Mouse (Mus musculus): ENCODE data around the gene Gm49361. TPM values are rescaled to one million over a fixed set of nuclear protein-coding genes. Genes with fewer than 3 reads are reported as not detected.

Gm49361 gene
- polyA plus RNA-seq, 1 experiment: not detected

DNA sequence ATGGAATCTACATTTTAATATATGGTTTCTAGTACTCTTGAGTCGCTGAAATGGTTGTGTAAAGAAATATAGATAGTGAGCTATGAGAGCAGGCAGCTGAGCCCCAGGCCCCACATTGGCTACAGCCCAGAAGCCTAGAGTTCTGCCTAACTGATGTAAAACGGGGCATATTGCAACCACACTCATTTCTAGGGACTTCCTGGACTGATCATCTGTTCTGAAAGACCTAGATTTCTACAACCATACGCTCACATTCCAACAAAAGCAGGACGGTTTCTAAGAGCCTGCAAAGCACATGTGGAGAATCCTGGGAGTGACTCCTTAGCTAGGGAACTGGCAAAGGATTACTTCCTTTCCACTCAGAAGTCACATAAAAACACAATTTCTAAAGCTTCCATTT is 9.8 kb downstream of the Gm49361 start:
- Histone ChIP-seq H3ac (ENCODE audit: control insufficient read depth, insufficient read length) (no peak overlapping the region), H3K36me3 (ENCODE audit: control insufficient read depth, insufficient read depth) (peaks cover 5% of the 10 kb centered on the region), H3K4me2 (ENCODE audit: low read depth) (no peak overlapping the region), H3K27me3 (ENCODE audit: control insufficient read depth, insufficient read depth, insufficient read length) (no peaks in the 10 kb centered on the region), H3K79me2 (ENCODE audit: control insufficient read depth, insufficient read depth) (peaks cover 84% of the 10 kb centered on the region), H3K4me3 (no peak overlapping the region)
- TF ChIP-seq REST (IDR thresholded peaks at IDR 0.05; ENCODE audit: insufficient read depth, insufficient read length) (no peak), USF1 (IDR thresholded peaks at IDR 0.05; ENCODE audit: low read depth) (no peak), TCF12 (IDR thresholded peaks at IDR 0.05; ENCODE audit: insufficient read depth, poor library complexity, severe bottlenecking) (no peak)

DNA sequence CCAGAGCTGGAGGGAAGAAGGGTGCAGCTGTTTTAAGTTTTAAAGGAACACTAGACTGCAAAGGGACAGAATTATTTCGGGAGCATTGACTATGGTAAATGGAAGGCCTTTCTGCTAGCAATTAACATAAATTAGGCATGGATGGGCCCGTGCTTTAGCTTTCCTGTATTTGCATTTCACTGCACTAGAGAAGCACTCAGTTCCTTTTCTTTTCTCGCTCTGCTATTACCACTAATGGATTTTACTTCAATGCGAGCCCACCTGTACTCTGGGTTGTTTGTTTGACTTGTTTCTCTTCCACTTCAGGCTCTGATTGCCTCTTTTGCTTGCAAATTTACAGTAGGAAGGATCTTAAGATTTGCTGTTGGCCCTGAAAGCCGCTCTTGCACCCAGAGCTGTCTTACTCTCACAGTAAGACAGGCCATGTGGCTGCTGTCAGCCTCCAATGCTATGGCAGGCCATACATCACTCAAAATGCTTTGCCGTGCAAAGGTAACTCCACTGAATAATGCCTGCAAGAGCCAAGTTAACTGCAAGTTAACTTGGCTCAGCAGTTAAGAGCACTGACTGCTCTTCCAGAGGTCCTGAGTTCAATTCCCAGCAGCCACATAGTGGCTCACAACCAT is 13.1 kb downstream of the Gm49361 start:
- no peak for TF ChIP-seq MAX (IDR thresholded peaks at IDR 0.05; ENCODE audit: low read depth)
- Histone ChIP-seq H3ac (ENCODE audit: control insufficient read depth, insufficient read length) (no peak overlapping the region), H3K27me3 (ENCODE audit: control insufficient read depth, insufficient read depth, insufficient read length) (no peaks in the 10 kb centered on the region), H3K36me3 (ENCODE audit: control insufficient read depth, insufficient read depth) (peaks cover 5% of the 10 kb centered on the region), H3K4me2 (ENCODE audit: low read depth) (no peak overlapping the region), H3K4me3 (no peak overlapping the region), H3K79me2 (ENCODE audit: control insufficient read depth, insufficient read depth) (peaks cover 72% of the 10 kb centered on the region)

- Histone ChIP-seq H3K4me2 (ENCODE audit: low read depth) (peak overlapping the region; percentile 55), H3K36me3 (ENCODE audit: control insufficient read depth, insufficient read depth) (peaks cover 5% of the 10 kb centered on the region)
- TF ChIP-seq E2F4 (IDR thresholded peaks at IDR 0.05; ENCODE audit: insufficient read depth) (no peak), MYOD1 (IDR thresholded peaks at IDR 0.05; ENCODE audit: control insufficient read depth in 1 of 3, insufficient read length in 2 of 3, low read depth in 2 of 3) (no peak), SRF (IDR thresholded peaks at IDR 0.05; ENCODE audit: control insufficient read depth, insufficient read length, low read depth) (no peak), TCF3 (IDR thresholded peaks at IDR 0.05; ENCODE audit: insufficient read length, low read depth) (no peak), MYOG (IDR thresholded peaks at IDR 0.05; ENCODE audit: control insufficient read depth in 1 of 3, insufficient read depth in 1 of 3, insufficient read length in 2 of 3, low read depth in 2 of 3) (no peak), POLR2A (IDR thresholded peaks at IDR 0.05; ENCODE audit: insufficient read length, low read depth) (no peak), MAX (IDR thresholded peaks at IDR 0.05; ENCODE audit: low read depth) (no peak), REST (IDR thresholded peaks at IDR 0.05; ENCODE audit: insufficient read depth, insufficient read length) (no peak), TCF12 (IDR thresholded peaks at IDR 0.05; ENCODE audit: insufficient read depth, poor library complexity, severe bottlenecking) (no peak), USF1 (IDR thresholded peaks at IDR 0.05; ENCODE audit: low read depth) (no peak)
Measured at GRCm38 (mm10) chr14:57730527-57730926, 15.4 kb downstream of the Gm49361 start.

GRCm38 (mm10) chr14:57729975-57730499 is 15.9 kb downstream of the Gm49361 start:
- Histone ChIP-seq H3K27me3 (ENCODE audit: control insufficient read depth, insufficient read depth, insufficient read length) (no peaks in the 10 kb centered on the region), H3K36me3 (ENCODE audit: control insufficient read depth, insufficient read depth) (peaks cover 5% of the 10 kb centered on the region), H3K4me3 (no peak overlapping the region), H3K4me2 (ENCODE audit: low read depth) (peak overlapping the region; percentile 55), H3ac (ENCODE audit: control insufficient read depth, insufficient read length) (no peak overlapping the region), H3K79me2 (ENCODE audit: control insufficient read depth, insufficient read depth) (peaks cover 68% of the 10 kb centered on the region)
- no peak for TF ChIP-seq POLR2AphosphoS2 (IDR thresholded peaks at IDR 0.05; ENCODE audit: insufficient read length, low read depth)
- no peak for TF ChIP-seq E2F4 (IDR thresholded peaks at IDR 0.05; ENCODE audit: insufficient read depth)
- TF ChIP-seq MYOD1 (IDR thresholded peaks at IDR 0.05; ENCODE audit: control insufficient read depth in 1 of 3, insufficient read length in 2 of 3, low read depth in 2 of 3): no peak
- TF ChIP-seq REST (IDR thresholded peaks at IDR 0.05; ENCODE audit: insufficient read depth, insufficient read length): no peak
- no peak for TF ChIP-seq MAX (IDR thresholded peaks at IDR 0.05; ENCODE audit: low read depth)
- no peak for TF ChIP-seq CEBPB (IDR thresholded peaks at IDR 0.05; ENCODE audit: insufficient read depth, poor library complexity, severe bottlenecking)
- TF ChIP-seq MYOG (IDR thresholded peaks at IDR 0.05; ENCODE audit: control insufficient read depth in 1 of 3, insufficient read depth in 1 of 3, insufficient read length in 2 of 3, low read depth in 2 of 3): no peak
- TF ChIP-seq SRF (IDR thresholded peaks at IDR 0.05; ENCODE audit: control insufficient read depth, insufficient read length, low read depth): no peak
- TF ChIP-seq TCF3 (IDR thresholded peaks at IDR 0.05; ENCODE audit: insufficient read length, low read depth): no peak
- TF ChIP-seq POLR2A (IDR thresholded peaks at IDR 0.05; ENCODE audit: insufficient read length, low read depth): no peak
- TF ChIP-seq TCF12 (IDR thresholded peaks at IDR 0.05; ENCODE audit: insufficient read depth, poor library complexity, severe bottlenecking): no peak
- TF ChIP-seq USF1 (IDR thresholded peaks at IDR 0.05; ENCODE audit: low read depth): no peak

More at GRCm38 (mm10) chr14:57730527-57730926, 15.4 kb downstream of the Gm49361 start:
- Histone ChIP-seq H3ac (ENCODE audit: control insufficient read depth, insufficient read length) (no peak overlapping the region), H3K27me3 (ENCODE audit: control insufficient read depth, insufficient read depth, insufficient read length) (no peaks in the 10 kb centered on the region), H3K4me3 (no peak overlapping the region), H3K79me2 (ENCODE audit: control insufficient read depth, insufficient read depth) (peaks cover 68% of the 10 kb centered on the region)

DNA sequence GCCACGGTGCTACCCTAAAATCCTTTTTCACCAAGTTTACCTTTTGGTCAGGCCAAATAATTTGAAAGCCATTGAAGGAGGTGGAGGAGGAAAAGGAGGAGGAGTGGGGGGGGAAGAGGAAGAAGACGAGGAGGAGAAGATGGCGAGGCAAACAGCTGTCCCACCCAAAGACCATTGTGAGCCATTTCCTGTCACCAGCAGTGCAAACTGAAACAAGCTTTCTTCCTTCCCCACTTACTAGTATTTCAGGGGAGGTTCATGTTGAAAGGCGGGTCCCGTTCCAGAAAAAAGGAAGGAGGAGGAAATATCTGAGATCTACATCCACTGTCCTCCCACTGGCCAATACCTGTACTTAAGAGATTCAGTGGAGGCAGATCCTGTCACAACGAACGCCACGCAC is 16.5 kb downstream of the Gm49361 start:
- H3K4me2 ChIP-seq (ENCODE audit: low read depth): no peak overlapping the region
- peaks cover 61% of the 10 kb centered on the region for H3K79me2 ChIP-seq (ENCODE audit: control insufficient read depth, insufficient read depth)
- no peaks in the 10 kb centered on the region for H3K27me3 ChIP-seq (ENCODE audit: control insufficient read depth, insufficient read depth, insufficient read length)
- H3K36me3 ChIP-seq (ENCODE audit: control insufficient read depth, insufficient read depth): peaks cover 5% of the 10 kb centered on the region
- no peak overlapping the region for H3K4me3 ChIP-seq
- H3ac ChIP-seq (ENCODE audit: control insufficient read depth, insufficient read length): no peak overlapping the region
- no peak for TF ChIP-seq TCF3 (IDR thresholded peaks at IDR 0.05; ENCODE audit: insufficient read length, low read depth)
- no peak for TF ChIP-seq REST (IDR thresholded peaks at IDR 0.05; ENCODE audit: insufficient read depth, insufficient read length)
- TF ChIP-seq MAX (IDR thresholded peaks at IDR 0.05; ENCODE audit: low read depth): no peak
- TF ChIP-seq CEBPB (IDR thresholded peaks at IDR 0.05; ENCODE audit: insufficient read depth, poor library complexity, severe bottlenecking): no peak
- TF ChIP-seq SRF (IDR thresholded peaks at IDR 0.05; ENCODE audit: control insufficient read depth, insufficient read length, low read depth): no peak
- TF ChIP-seq MYOG (IDR thresholded peaks at IDR 0.05; ENCODE audit: control insufficient read depth in 1 of 3, insufficient read depth in 1 of 3, insufficient read length in 2 of 3, low read depth in 2 of 3): no peak
